Mouse (Mus musculus) heart, embryonic 13.5 days (tissue): ENCODE data around the gene Gm867. TPM values are rescaled to one million over a fixed set of nuclear protein-coding genes. Genes with fewer than 3 reads are reported as not detected.

Source experiments
- ATAC-seq: fragments of 200-750 bp; cut with Nextera tagmentation; 2 replicates; pipeline ENCODE4 v1.8.0; 2017; ENCODE audit warnings: moderate TSS enrichment; ENCODE audit not compliant: insufficient number of reproducible peaks, low FRiP score, low TSS enrichment; ENCODE audit errors: extremely low read depth
- H3K27ac ChIP-seq: fragments of 300-500 bp; sonication (generic); replicated peaks from 2 replicates; pipeline ENCODE4 v1.5.1; 2015; ENCODE audit warnings: moderate library complexity, mild to moderate bottlenecking, inconsistent platforms
- H3K27me3 ChIP-seq: fragments of 300-500 bp; sonication (generic); replicated peaks from 2 replicates; pipeline ENCODE4 v1.6.1; 2015; ENCODE audit warnings: mild to moderate bottlenecking, inconsistent platforms
- H3K36me3 ChIP-seq: fragments of 300-500 bp; sonication (generic); 2 replicates; pipeline ENCODE4 v1.6.1; 2015; ENCODE audit warnings: mild to moderate bottlenecking, inconsistent platforms
- H3K4me1 ChIP-seq: fragments of 300-500 bp; sonication (generic); 2 replicates; pipeline ENCODE4 v1.6.1; 2015; ENCODE audit warnings: inconsistent platforms
- H3K4me2 ChIP-seq: fragments of 300-500 bp; sonication (generic); 2 replicates; pipeline ENCODE4 v1.6.1; 2015; ENCODE audit warnings: inconsistent platforms, mild to moderate bottlenecking, moderate library complexity
- H3K4me3 ChIP-seq: fragments of 300-500 bp; sonication (generic); 2 replicates; pipeline ENCODE4 v1.5.1; 2015; ENCODE audit warnings: moderate library complexity, mild to moderate bottlenecking, inconsistent platforms
- H3K9ac ChIP-seq: fragments of 300-500 bp; sonication (generic); 2 replicates; pipeline ENCODE4 v1.6.1; 2015; ENCODE audit warnings: inconsistent platforms, mild to moderate bottlenecking, moderate library complexity
- H3K9me3 ChIP-seq: fragments of 300-500 bp; sonication (generic); 2 replicates; pipeline ENCODE4 v1.6.1; 2016; ENCODE audit warnings: inconsistent platforms
- WGBS: fragments of 180-500 bp; shearing (Covaris S2); methylation state at CpG from one replicate; pipeline ENCODE4 v1.1.7; 2015; ENCODE audit warnings: mixed read lengths; 5-methylcytosine and 5-hydroxymethylcytosine counted together
- polyA plus RNA-seq: library from polyadenylated mRNA; unstranded; fragments of >200 nt; fragmentation: Nextera tagmentation; extraction: Ambion mirVana; gene quantifications from 2 replicates; pipeline ENCODE4 v1.2.1, GENCODE M21; 2015

The Gm867 gene
- polyA plus RNA-seq, 1 experiment from 2014 or later: 1.8 TPM

- peak overlapping the region; percentile 69 for H3K4me3 ChIP-seq
- peaks cover 43% of the 10 kb centered on the region for H3K27me3 ChIP-seq
- H3K4me2 ChIP-seq: peak overlapping the region; percentile 78
- peaks cover 59% of the 10 kb centered on the region for H3K4me1 ChIP-seq
- no peaks in the 10 kb centered on the region for H3K9me3 ChIP-seq
- no peak for ATAC-seq
- WGBS: 50% methylated on average over 1 of the region's 1 CpGs
- H3K27ac ChIP-seq: no peak overlapping the region
- peaks cover 4% of the 10 kb centered on the region; the same call in 1 of the 2 replicates for H3K36me3 ChIP-seq
- peak overlapping the region; percentile 91 for H3K9ac ChIP-seq
These were observed 5.5 kb downstream of the Gm867 start for GRCm38 (mm10) chr10:75934991-75935390.

DNA sequence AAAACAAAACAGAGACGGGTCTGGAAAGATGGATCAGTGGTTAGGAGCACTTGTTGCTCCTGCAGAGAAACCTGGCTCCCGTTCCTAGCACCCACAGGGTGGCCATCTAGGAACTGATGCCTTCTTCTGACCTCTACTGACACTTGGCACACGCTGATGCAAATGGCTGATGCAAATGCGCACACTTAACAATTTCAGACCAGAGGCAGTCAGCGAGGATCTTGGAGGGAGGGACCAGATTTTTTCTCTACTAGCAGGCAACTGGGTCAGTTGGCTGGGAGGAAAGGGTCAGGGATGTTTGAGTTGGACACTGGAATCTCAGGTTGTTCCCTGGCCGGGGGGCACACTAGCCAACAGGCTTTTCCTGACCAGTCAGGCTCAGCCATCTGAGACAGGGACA, 7.6 kb downstream of the Gm867 start, which contains the start of gene Chchd10:
Gene Chchd10 (plus strand): TSS at position 240 of the 400 bp plus-strand sequence.
- Histone ChIP-seq H3K27ac (peak within 1 kb of the TSS; percentile 34), H3K27me3 (peaks cover 49% of the 10 kb centered on the region), H3K9ac (peak within 1 kb of the TSS; percentile 93), H3K4me1 (peaks cover 55% of the 10 kb centered on the region), H3K9me3 (no peaks in the 10 kb centered on the region), H3K4me2 (peak within 1 kb of the TSS; percentile 92), H3K36me3 (peaks cover 5% of the 10 kb centered on the region), H3K4me3 (peak within 1 kb of the TSS; percentile 65)
- WGBS: 35% methylated on average over 6 of the region's 6 CpGs
- ATAC-seq: no peak

DNA sequence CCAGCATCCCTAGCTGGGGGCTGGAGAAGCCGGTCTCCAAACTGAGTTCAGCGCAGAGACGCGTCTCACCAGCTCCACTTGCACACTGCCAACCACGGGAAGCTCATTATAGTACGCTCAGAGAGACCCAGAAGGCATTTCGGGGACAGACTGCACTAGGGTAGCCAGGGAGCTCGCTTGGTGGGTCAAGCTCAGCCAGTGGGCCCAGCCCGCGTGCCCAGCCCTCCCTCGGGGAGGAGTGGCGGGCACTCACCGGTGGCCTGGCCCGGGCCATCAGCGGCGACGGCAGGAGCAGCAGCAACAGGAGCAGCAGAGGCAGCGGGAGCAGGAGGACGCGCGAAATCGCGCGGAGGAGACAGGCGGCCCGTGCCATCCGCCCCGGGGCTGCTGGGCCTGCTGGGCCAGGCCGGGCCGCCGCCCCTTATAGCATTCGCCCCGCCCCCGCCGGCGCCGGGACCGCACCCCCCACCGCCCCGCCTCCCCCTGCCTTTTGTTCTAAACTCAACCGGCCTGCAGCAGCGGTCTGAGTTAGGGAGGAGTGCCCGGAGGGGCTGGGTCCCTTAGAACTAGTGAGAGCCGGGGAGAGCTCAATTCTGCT, 8.3 kb downstream of the Gm867 start:
- Histone ChIP-seq H3K9me3 (no peaks in the 10 kb centered on the region), H3K4me1 (peaks cover 48% of the 10 kb centered on the region), H3K9ac (peak overlapping the region; percentile 93), H3K27ac (peak overlapping the region; percentile 34), H3K27me3 (peaks cover 48% of the 10 kb centered on the region), H3K4me2 (peak overlapping the region; percentile 92), H3K4me3 (peak overlapping the region; percentile 65), H3K36me3 (peaks cover 12% of the 10 kb centered on the region)
- peak; percentile 51; the same call in 1 of the 2 replicates for ATAC-seq
- under 1% methylated on average over 44 of the region's 44 CpGs for WGBS

- H3K27me3 ChIP-seq: peaks cover 39% of the 10 kb centered on the region
- H3K4me1 ChIP-seq: peaks cover 40% of the 10 kb centered on the region
- H3K4me2 ChIP-seq: peak overlapping the region; percentile 92
- peak overlapping the region; percentile 67; the same call in 1 of the 2 replicates for H3K9ac ChIP-seq
- H3K27ac ChIP-seq: no peak overlapping the region
- ATAC-seq: no peak
- no peaks in the 10 kb centered on the region for H3K9me3 ChIP-seq
- peak overlapping the region; percentile 65 for H3K4me3 ChIP-seq
- H3K36me3 ChIP-seq: peaks cover 21% of the 10 kb centered on the region
- WGBS: 21% methylated on average over 7 of the region's 7 CpGs
These were observed 9.2 kb downstream of the Gm867 start for GRCm38 (mm10) chr10:75931311-75931710.

- no peak for ATAC-seq
- H3K27ac ChIP-seq: no peak overlapping the region
- H3K9ac ChIP-seq: no peak overlapping the region
These were observed 10.2 kb downstream of the Gm867 start for GRCm38 (mm10) chr10:75930304-75930703.

DNA sequence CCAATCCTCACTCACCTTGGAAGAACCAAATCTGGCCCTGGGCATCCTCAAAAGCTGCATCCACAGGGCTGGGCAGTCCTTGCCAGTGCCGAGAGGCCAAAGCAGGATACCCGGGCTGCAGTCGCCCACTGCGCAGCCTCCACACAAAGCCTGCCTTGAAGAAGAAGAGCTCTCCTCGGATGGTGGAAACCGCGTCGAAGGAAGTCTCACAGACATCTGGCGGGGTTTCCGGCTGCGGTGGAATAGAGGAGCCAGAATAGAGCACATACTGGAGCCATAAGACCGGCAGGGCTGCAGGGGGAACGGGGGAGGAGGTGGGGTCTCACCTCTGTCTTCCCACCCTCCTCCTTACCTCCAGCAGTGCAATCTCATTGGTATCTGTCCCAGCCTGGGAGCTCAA, 14.1 kb downstream of the Gm867 start:
- Histone ChIP-seq H3K9ac (no peak overlapping the region), H3K36me3 (peaks cover 47% of the 10 kb centered on the region), H3K4me1 (peaks cover 27% of the 10 kb centered on the region), H3K27me3 (peaks cover 15% of the 10 kb centered on the region), H3K4me2 (no peak overlapping the region), H3K4me3 (no peak overlapping the region), H3K9me3 (no peaks in the 10 kb centered on the region), H3K27ac (no peak overlapping the region)
- WGBS: 61% methylated on average over 13 of the region's 13 CpGs
- ATAC-seq: no peak

More at GRCm38 (mm10) chr10:75930304-75930703, 10.2 kb downstream of the Gm867 start:
- Histone ChIP-seq H3K9me3 (no peaks in the 10 kb centered on the region), H3K4me1 (peaks cover 36% of the 10 kb centered on the region), H3K27me3 (peaks cover 29% of the 10 kb centered on the region), H3K4me2 (peak overlapping the region; percentile 92), H3K4me3 (0 out of 2 replicates have a peak overlapping the region, but pooled peaks have one; percentile 2), H3K36me3 (peaks cover 29% of the 10 kb centered on the region)
- 11% methylated on average over 6 of the region's 6 CpGs for WGBS

- no peak overlapping the region for H3K4me2 ChIP-seq
- no peak overlapping the region for H3K4me3 ChIP-seq
- H3K4me1 ChIP-seq: peaks cover 25% of the 10 kb centered on the region
- ATAC-seq: no peak
- 48% methylated on average over 2 of the region's 2 CpGs for WGBS
- H3K27ac ChIP-seq: no peak overlapping the region
- no peak overlapping the region for H3K9ac ChIP-seq
- peaks cover 4% of the 10 kb centered on the region; the same call in 1 of the 2 replicates for H3K27me3 ChIP-seq
- H3K9me3 ChIP-seq: no peaks in the 10 kb centered on the region
- H3K36me3 ChIP-seq: peaks cover 48% of the 10 kb centered on the region
These were observed 16.1 kb downstream of the Gm867 start for GRCm38 (mm10) chr10:75924324-75924723.

DNA sequence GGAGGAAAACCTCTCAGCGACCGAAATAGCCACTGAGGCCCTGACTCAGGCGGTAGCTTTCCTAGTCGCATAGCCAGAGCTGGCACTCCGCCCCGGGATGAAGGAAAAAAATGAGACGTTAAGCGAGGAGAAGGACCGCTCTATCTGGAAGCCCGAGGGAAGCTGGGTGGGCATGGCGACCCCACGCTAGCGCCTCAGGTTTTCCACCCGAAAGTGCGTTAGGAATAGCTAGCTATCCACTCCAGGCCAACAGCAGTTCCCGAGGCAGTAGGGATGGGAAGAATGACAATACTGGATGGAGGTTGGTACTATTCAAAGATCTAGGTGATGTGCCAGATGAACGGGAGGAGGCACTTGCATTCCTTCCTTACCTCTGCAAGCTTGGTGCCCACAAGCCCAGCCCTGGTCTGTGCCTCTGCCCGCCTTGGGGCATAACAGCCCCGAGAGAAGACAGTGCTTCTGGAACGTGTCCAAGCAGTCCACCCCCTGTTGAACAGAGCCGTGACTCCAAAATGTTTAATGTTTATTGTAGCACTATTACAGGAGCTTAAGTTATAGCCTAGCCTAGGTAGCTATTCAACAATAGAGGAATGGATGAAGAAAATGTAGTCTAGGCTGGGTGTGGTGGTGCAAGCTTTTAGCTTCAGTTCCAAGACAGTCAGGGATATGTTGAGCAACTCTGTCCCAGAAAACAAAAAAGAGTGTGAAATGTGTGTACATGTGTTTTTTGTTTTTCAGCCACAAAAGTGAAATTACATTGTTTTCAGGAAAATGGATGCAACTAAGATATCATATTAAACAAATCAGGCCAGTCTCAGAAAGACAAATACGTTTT, 18.5 kb downstream of the Gm867 start:
- H3K4me3 ChIP-seq: peak overlapping the region; percentile 84
- WGBS: 3% methylated on average over 22 of the region's 22 CpGs
- no peaks in the 10 kb centered on the region for H3K27me3 ChIP-seq
- no peaks in the 10 kb centered on the region for H3K9me3 ChIP-seq
- peak overlapping the region; percentile 93 for H3K27ac ChIP-seq
- peak overlapping the region; percentile 90 for H3K9ac ChIP-seq
- H3K4me1 ChIP-seq: peaks cover 37% of the 10 kb centered on the region
- H3K4me2 ChIP-seq: peak overlapping the region; percentile 80
- peaks cover 53% of the 10 kb centered on the region for H3K36me3 ChIP-seq
- no peak for ATAC-seq

GRCm38 (mm10) chr10:75921026-75921725, 19.3 kb downstream of the Gm867 start, which contains the start of gene Smarcb1:
Gene Smarcb1, minus strand, starts transcription at chr10:75921617.
- peaks cover 53% of the 10 kb centered on the region for H3K36me3 ChIP-seq
- WGBS: under 1% methylated on average over 76 of the region's 76 CpGs
- peaks cover 38% of the 10 kb centered on the region for H3K4me1 ChIP-seq
- no peaks in the 10 kb centered on the region for H3K27me3 ChIP-seq
- H3K4me3 ChIP-seq: peak within 1 kb of the TSS; percentile 84
- peak within 1 kb of the TSS; percentile 90 for H3K9ac ChIP-seq
- peak within 1 kb of the TSS; percentile 93 for H3K27ac ChIP-seq
- H3K9me3 ChIP-seq: no peaks in the 10 kb centered on the region
- H3K4me2 ChIP-seq: peak within 1 kb of the TSS; percentile 80
- ATAC-seq: peak; percentile 82

- no peak overlapping the region for H3K27ac ChIP-seq
- H3K4me3 ChIP-seq: no peak overlapping the region
- H3K4me2 ChIP-seq: no peak overlapping the region
- no peaks in the 10 kb centered on the region for H3K27me3 ChIP-seq
- no peak for ATAC-seq
- H3K9me3 ChIP-seq: no peaks in the 10 kb centered on the region
- H3K9ac ChIP-seq: no peak overlapping the region
- WGBS: 82% methylated on average over 5 of the region's 5 CpGs
- peaks cover 53% of the 10 kb centered on the region for H3K4me1 ChIP-seq
- H3K36me3 ChIP-seq: peaks cover 59% of the 10 kb centered on the region
These were observed 21.4 kb downstream of the Gm867 start for GRCm38 (mm10) chr10:75919026-75919425.

- peaks cover 52% of the 10 kb centered on the region for H3K4me1 ChIP-seq
- 80% methylated on average over 8 of the region's 8 CpGs for WGBS
These were observed 23.6 kb downstream of the Gm867 start for GRCm38 (mm10) chr10:75916840-75917239.

More at GRCm38 (mm10) chr10:75916840-75917239, 23.6 kb downstream of the Gm867 start:
- no peak for ATAC-seq
- peaks cover 65% of the 10 kb centered on the region for H3K36me3 ChIP-seq
- H3K9me3 ChIP-seq: no peaks in the 10 kb centered on the region
- H3K27me3 ChIP-seq: no peaks in the 10 kb centered on the region
- H3K27ac ChIP-seq: no peak overlapping the region
- no peak overlapping the region for H3K9ac ChIP-seq
- H3K4me3 ChIP-seq: no peak overlapping the region
- H3K4me2 ChIP-seq: no peak overlapping the region
